ENCODE assay signal across 8 mouse cellular contexts in the genomic region with DNA sequence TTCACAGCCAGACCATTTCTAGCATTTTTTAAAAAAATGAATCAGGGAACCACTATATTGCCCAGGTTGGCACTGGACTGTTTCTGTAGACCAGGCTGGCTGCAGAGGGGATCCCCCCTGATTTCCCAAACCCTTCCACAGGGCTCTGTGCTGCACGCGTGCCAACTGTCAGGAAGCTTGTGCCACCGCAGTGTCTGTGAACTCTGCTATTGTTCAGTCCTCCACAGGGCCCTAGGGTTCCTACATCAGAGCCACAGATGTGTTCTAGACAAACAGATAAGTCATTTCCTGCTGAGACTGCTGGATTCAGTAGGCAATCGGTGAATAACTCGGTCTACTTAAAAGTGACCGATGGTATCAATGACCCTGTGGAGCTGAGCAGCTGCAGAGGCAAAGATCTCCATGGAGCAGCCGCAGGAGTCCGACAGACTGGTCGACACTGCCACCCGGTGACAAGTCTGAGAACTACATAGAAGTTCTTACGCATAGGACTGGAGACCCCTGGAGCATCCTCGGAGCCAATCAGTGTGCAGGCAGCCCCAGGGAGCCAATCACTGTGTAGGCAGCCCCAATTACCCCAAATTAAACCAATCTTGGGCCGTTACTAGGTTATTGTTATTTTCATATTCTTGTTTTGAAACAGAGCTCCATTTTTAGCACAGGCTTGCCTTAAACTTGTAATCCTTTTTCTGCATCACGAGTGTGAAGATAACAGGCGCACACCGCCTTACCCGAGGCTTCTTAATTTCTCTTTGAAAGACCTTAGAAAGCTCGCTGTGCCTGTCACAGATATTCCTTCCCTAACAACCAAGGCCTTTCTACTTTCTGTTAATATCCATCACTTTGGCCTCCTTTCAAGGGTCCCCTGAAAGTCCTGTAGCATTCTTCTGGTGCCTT. TPM values are rescaled to one million over a fixed set of nuclear protein-coding genes. Genes with fewer than 3 reads are reported as not detected.
A peak's percentile ranks its signal among the peaks of the same experiment; 100 is the strongest.
DNase-seq lines count a peak whose midpoint lies in the region; ATAC-seq and TF ChIP-seq lines count a peak whose summit lies in the region.

No protein-coding gene starts in this region.

- H3K36me3 ChIP-seq in embryonic facial prominence, embryonic 14.5 days (ENCODE audit: control insufficient read depth, insufficient read depth, low read length): no peaks in the 10 kb centered on the region
- H3K36me3 ChIP-seq in heart, embryonic 10.5 days: no peaks in the 10 kb centered on the region
- H3K36me3 ChIP-seq in kidney, embryonic 15.5 days: no peaks in the 10 kb centered on the region
- H3K36me3 ChIP-seq in myocyte (ENCODE audit: control insufficient read depth, insufficient read depth): no peaks in the 10 kb centered on the region
- H3K36me3 ChIP-seq in splenic B cell, adult 2 months (ENCODE audit: control insufficient read depth, insufficient read depth, low read length, poor library complexity, severe bottlenecking): no peaks in the 10 kb centered on the region

- no peaks in the 10 kb centered on the region for H3K9me3 ChIP-seq in embryonic facial prominence, embryonic 14.5 days (ENCODE audit: control insufficient read depth, low read length)
- no peaks in the 10 kb centered on the region for H3K9me3 ChIP-seq in heart, embryonic 10.5 days
- no peaks in the 10 kb centered on the region for H3K9me3 ChIP-seq in kidney, embryonic 15.5 days (replicated peaks)

- ATAC-seq in embryonic facial prominence, embryonic 14.5 days (ENCODE audit: low read depth): peak; percentile 99
- peak; percentile 97 for ATAC-seq in kidney, embryonic 15.5 days (replicated peaks; ENCODE audit: low FRiP score)

- TF ChIP-seq POLR2A in myocyte (IDR thresholded peaks at IDR 0.05; ENCODE audit: insufficient read length, low read depth): no peak

- 0 out of 2 replicates have a peak, but pooled peaks cover 3% of the 10 kb centered on the region for H3K27me3 ChIP-seq in embryonic facial prominence, embryonic 14.5 days (replicated peaks; ENCODE audit: control insufficient read depth, insufficient read depth, low read length)
- peaks cover 24% of the 10 kb centered on the region for H3K27me3 ChIP-seq in heart, embryonic 10.5 days (ENCODE audit: insufficient read depth, poor library complexity, severe bottlenecking)
- peaks cover 33% of the 10 kb centered on the region for H3K27me3 ChIP-seq in kidney, embryonic 15.5 days
- H3K27me3 ChIP-seq in myocyte (ENCODE audit: control insufficient read depth, insufficient read depth, insufficient read length): peaks cover 24% of the 10 kb centered on the region
- H3K27me3 ChIP-seq in splenic B cell, adult 2 months (ENCODE audit: control insufficient read depth, insufficient read depth, low read length, poor library complexity, severe bottlenecking): no peaks in the 10 kb centered on the region

- no peaks in the 10 kb centered on the region for H3K79me2 ChIP-seq in myocyte (ENCODE audit: control insufficient read depth, insufficient read depth)

- no peaks in the 10 kb centered on the region for H3K4me1 ChIP-seq in embryonic facial prominence, embryonic 14.5 days (ENCODE audit: control insufficient read depth, insufficient read depth, low read length)
- H3K4me1 ChIP-seq in heart, embryonic 10.5 days: no peaks in the 10 kb centered on the region
- H3K4me1 ChIP-seq in kidney, embryonic 15.5 days: 0 out of 2 replicates have a peak, but pooled peaks cover 3% of the 10 kb centered on the region

- peak; percentile 83 for DNase-seq in 3T3-L1 (ENCODE audit: low read depth, low spot score)
- DNase-seq in adrenal gland, postnatal 36 days: peak; percentile 81 to 82
- peak; percentile 94 for DNase-seq in embryonic facial prominence, embryonic 14.5 days (ENCODE audit: low spot score)
- peak; percentile 93 for DNase-seq in heart, embryonic 10.5 days (ENCODE audit: low spot score)
- DNase-seq in liver: peak; percentile 80
- DNase-seq in splenic B cell, adult 2 months (ENCODE audit: low read depth, low spot score): peak; percentile 59

- peak overlapping the region; percentile 35 for H3K4me2 ChIP-seq in embryonic facial prominence, embryonic 14.5 days (ENCODE audit: low read depth, low read length)
- H3K4me2 ChIP-seq in kidney, embryonic 15.5 days: peak overlapping the region; percentile 42
- peak overlapping the region; percentile 7 for H3K4me2 ChIP-seq in myocyte (ENCODE audit: low read depth)

- H3ac ChIP-seq in myocyte (ENCODE audit: control insufficient read depth, insufficient read length): no peak overlapping the region

- WGBS in embryonic facial prominence, embryonic 14.5 days: 17% methylated on average over 18 of the region's 18 CpGs
- WGBS in heart, embryonic 10.5 days: 18% methylated on average over 18 of the region's 18 CpGs
- WGBS in kidney, embryonic 15.5 days: 16% methylated on average over 18 of the region's 18 CpGs

- peak overlapping the region; percentile 5; the same call in 1 of the 2 replicates for H3K4me3 ChIP-seq in embryonic facial prominence, embryonic 14.5 days (ENCODE audit: low read depth, low read length)
- H3K4me3 ChIP-seq in heart, embryonic 10.5 days: peak overlapping the region; percentile 27; the same call in 1 of the 2 replicates
- H3K4me3 ChIP-seq in kidney, embryonic 15.5 days (replicated peaks): 0 out of 2 replicates have a peak overlapping the region, but pooled peaks have one; percentile 1
- H3K4me3 ChIP-seq in myocyte: no peak overlapping the region

- no peak overlapping the region for H3K9ac ChIP-seq in embryonic facial prominence, embryonic 14.5 days (ENCODE audit: low read depth, low read length)
- no peak overlapping the region for H3K9ac ChIP-seq in kidney, embryonic 15.5 days

- H3K27ac ChIP-seq in embryonic facial prominence, embryonic 14.5 days (replicated peaks; ENCODE audit: low read depth, low read length): no peak overlapping the region
- H3K27ac ChIP-seq in heart, embryonic 10.5 days: no peak overlapping the region
- H3K27ac ChIP-seq in kidney, embryonic 15.5 days: no peak overlapping the region

TF ChIP-seq in myocyte, 11 proteins besides CTCF, POLR2A, EP300 and RAD21:
- peak in 2 of 3 experiments; percentile 14 to 46 for TF ChIP-seq MYOD1 (IDR thresholded peaks at IDR 0.05; ENCODE audit: control insufficient read depth in 1 of 3, insufficient read length in 2 of 3, low read depth in 2 of 3)
- TF ChIP-seq TCF3 (IDR thresholded peaks at IDR 0.05; ENCODE audit: insufficient read length, low read depth): no peak

RNA-seq across cellular contexts. Expression of gene Prom2, which starts 18.1 kb away (rescaled TPM):
- total RNA-seq in adrenal gland, postnatal 36 days (2021): under 1 TPM; 0.20 to 0.46 TPM
- 3.3 and 4.1 TPM in 2 replicates for polyA plus RNA-seq in embryonic facial prominence, embryonic 14.5 days (2014; fragmentation: Nextera tagmentation; extraction: Ambion mirVana)
- polyA plus RNA-seq in heart, embryonic 10.5 days (2016; fragmentation: Nextera tagmentation; extraction: Ambion mirVana): 0.33 and 1.2 TPM in 2 replicates
- polyA plus RNA-seq in kidney, embryonic 15.5 days (2015; fragmentation: Nextera tagmentation; extraction: Ambion mirVana): 2.0 and 2.2 TPM in 2 replicates
- not detected for polyA plus RNA-seq in myocyte (2012; fragmentation: generic; extraction: Trizol)

RNA-seq across cellular contexts. Expression of gene Zfp661, which starts 27.6 kb away (rescaled TPM):
- total RNA-seq in adrenal gland, postnatal 36 days (2021): 1 to 10 TPM; 3.0 to 3.2 TPM
- polyA plus RNA-seq in embryonic facial prominence, embryonic 14.5 days (2014; fragmentation: Nextera tagmentation; extraction: Ambion mirVana): 4.0 and 5.1 TPM in 2 replicates
- polyA plus RNA-seq in heart, embryonic 10.5 days (2016; fragmentation: Nextera tagmentation; extraction: Ambion mirVana): 2.8 and 4.4 TPM in 2 replicates
- 4.5 and 5.1 TPM in 2 replicates for polyA plus RNA-seq in kidney, embryonic 15.5 days (2015; fragmentation: Nextera tagmentation; extraction: Ambion mirVana)
- 1.4 TPM for polyA plus RNA-seq in myocyte (2012; fragmentation: generic; extraction: Trizol)

RNA-seq across cellular contexts. Expression of gene Mrps5, which starts 27.7 kb away (rescaled TPM):
- 100 to 1,000 TPM; 113 to 115 TPM for total RNA-seq in adrenal gland, postnatal 36 days (2021)
- 109 and 113 TPM in 2 replicates for polyA plus RNA-seq in embryonic facial prominence, embryonic 14.5 days (2014; fragmentation: Nextera tagmentation; extraction: Ambion mirVana)
- 155 and 156 TPM in 2 replicates for polyA plus RNA-seq in heart, embryonic 10.5 days (2016; fragmentation: Nextera tagmentation; extraction: Ambion mirVana)
- polyA plus RNA-seq in kidney, embryonic 15.5 days (2015; fragmentation: Nextera tagmentation; extraction: Ambion mirVana): 150 and 161 TPM in 2 replicates
- polyA plus RNA-seq in myocyte (2012; fragmentation: generic; extraction: Trizol): 72.0 TPM

RNA-seq across cellular contexts. Expression of gene Kcnip3, which starts 37.4 kb away (rescaled TPM):
- 1 to 10 TPM; 4.0 to 5.3 TPM for total RNA-seq in adrenal gland, postnatal 36 days (2021)
- 5.6 and 6.1 TPM in 2 replicates for polyA plus RNA-seq in embryonic facial prominence, embryonic 14.5 days (2014; fragmentation: Nextera tagmentation; extraction: Ambion mirVana)
- polyA plus RNA-seq in heart, embryonic 10.5 days (2016; fragmentation: Nextera tagmentation; extraction: Ambion mirVana): 1.7 and 2.1 TPM in 2 replicates
- 3.5 and 4.0 TPM in 2 replicates for polyA plus RNA-seq in kidney, embryonic 15.5 days (2015; fragmentation: Nextera tagmentation; extraction: Ambion mirVana)
- 0.28 TPM for polyA plus RNA-seq in myocyte (2012; fragmentation: generic; extraction: Trizol)
